Mouse (Mus musculus) CH12.LX (cell line): ENCODE measurements at regions not wholly inside any gene's neighbourhood (a gene's known extent, or its start where the extent isn't known, plus 50 kb on each side); places are given as distances from the start of the nearest gene placed in this dataset.

Source experiments
- DNase-seq: peaks from one replicate; pipeline ENCODE4 v3.0.0-alpha.2; 2013; ENCODE audit errors: extremely low read depth
- H3K27ac ChIP-seq: 2 replicates; pipeline ENCODE4 v1.5.1; 2012; ENCODE audit warnings: low read depth, mild to moderate bottlenecking, control low read depth, moderate library complexity; ENCODE audit not compliant: insufficient read depth
- H3K27me3 ChIP-seq: replicated peaks from 2 replicates; pipeline ENCODE3; 2012; ENCODE audit warnings: inconsistent platforms
- H3K36me3 ChIP-seq, 2 experiments: replicated peaks in 1 of 2; 2 replicates each; pipeline versions ENCODE3 to v1.6.1; 2012; ENCODE audit warnings: inconsistent platforms in 1 of 2, low read length in 1 of 2, mild to moderate bottlenecking in 1 of 2, mixed read lengths in 1 of 2, moderate library complexity in 1 of 2; ENCODE audit not compliant: control insufficient read depth in 1 of 2, insufficient read depth in 1 of 2
- H3K4me1 ChIP-seq, 2 experiments: 2 replicates each; pipeline ENCODE4 v1.6.1; 2012; ENCODE audit warnings: inconsistent platforms in 1 of 2, moderate library complexity in 1 of 2; ENCODE audit not compliant: insufficient read depth in 2 of 2, control insufficient read depth in 1 of 2
- H3K4me2 ChIP-seq: 2 replicates; pipeline ENCODE4 v1.6.1; 2012; ENCODE audit warnings: low read depth, mild to moderate bottlenecking, control low read depth; ENCODE audit not compliant: poor library complexity, insufficient read depth, severe bottlenecking
- H3K4me3 ChIP-seq, 3 experiments: fragments of 150-350 bp in 1 of 3; sonication (generic) in 1 of 3; replicated peaks in 1 of 3; 2 replicates each; pipeline versions ENCODE3 to v1.5.1; 2011 to 2012; ENCODE audit warnings: low read depth in 2 of 3, low read length in 2 of 3, mild to moderate bottlenecking in 2 of 3, moderate library complexity in 2 of 3, control low read depth in 1 of 3, improper control_type of control experiment in 1 of 3, inconsistent platforms in 1 of 3, mixed read lengths in 1 of 3; ENCODE audit not compliant: poor library complexity in 1 of 3
- H3K79me2 ChIP-seq: replicated peaks from 2 replicates; pipeline ENCODE4 v1.6.1; 2012; ENCODE audit warnings: mild to moderate bottlenecking, moderate library complexity; ENCODE audit not compliant: control insufficient read depth, poor library complexity, insufficient read depth, severe bottlenecking; ENCODE audit errors: extremely low read depth
- H3K9ac ChIP-seq: 2 replicates; pipeline ENCODE4 v1.6.1; 2012; ENCODE audit warnings: low read depth, mild to moderate bottlenecking, control low read depth, moderate library complexity; ENCODE audit not compliant: insufficient read depth
- H3K9me3 ChIP-seq: replicated peaks from 2 replicates; pipeline ENCODE3; 2012; ENCODE audit warnings: low read length, inconsistent platforms, mixed read lengths
- CHD1 ChIP-seq: IDR thresholded peaks from 2 replicates; pipeline ENCODE4 v1.6.1; 2012; ENCODE audit warnings: low read depth, low read length, improper control_type of control experiment, inconsistent platforms
- CHD2 ChIP-seq: IDR thresholded peaks from 2 replicates; pipeline ENCODE4 v1.6.1; 2011; ENCODE audit warnings: low read length, improper control_type of control experiment
- CTCF ChIP-seq, 2 experiments: IDR thresholded peaks in 1 of 2; conservative IDR thresholded peaks in 1 of 2; 2 replicates each; pipeline ENCODE4 v1.5.1; 2011 to 2012; ENCODE audit warnings: low read depth in 2 of 2, low read length in 2 of 2, improper control_type of control experiment in 1 of 2, inconsistent platforms in 1 of 2, mild to moderate bottlenecking in 1 of 2, moderate library complexity in 1 of 2
- EP300 ChIP-seq: IDR thresholded peaks from 2 replicates; pipeline ENCODE4 v1.6.1; 2011; ENCODE audit warnings: low read length, improper control_type of control experiment
- ETS1 ChIP-seq: conservative IDR thresholded peaks from 2 replicates; pipeline ENCODE4 v1.6.1; 2012; ENCODE audit warnings: low read depth, mild to moderate bottlenecking, inconsistent platforms, low read length, improper control_type of control experiment, moderate library complexity
- JUND ChIP-seq: conservative IDR thresholded peaks from 2 replicates; pipeline ENCODE4 v1.6.1; 2011; ENCODE audit warnings: low read depth, low read length, improper control_type of control experiment
- MAFK ChIP-seq: IDR thresholded peaks from 2 replicates; pipeline ENCODE4 v1.6.1; 2011; ENCODE audit warnings: low read length, improper control_type of control experiment; ENCODE audit not compliant: insufficient replicate concordance
- MAZ ChIP-seq: IDR thresholded peaks from 2 replicates; pipeline ENCODE4 v1.6.1; 2012; ENCODE audit warnings: low read depth, mild to moderate bottlenecking, inconsistent platforms, low read length, improper control_type of control experiment, moderate library complexity
- MYC ChIP-seq: IDR thresholded peaks from 2 replicates; pipeline ENCODE4 v1.6.1; 2011; ENCODE audit warnings: low read depth, mild to moderate bottlenecking, improper control_type of control experiment, low read length
- NELFE ChIP-seq: IDR thresholded peaks from 2 replicates; pipeline ENCODE4 v1.6.1; 2011; ENCODE audit warnings: low read depth, low read length, improper control_type of control experiment
- PAX5 ChIP-seq: IDR thresholded peaks from 2 replicates; pipeline ENCODE4 v1.6.1; 2012; ENCODE audit warnings: low read length, inconsistent platforms, mixed read lengths
- POLR2A ChIP-seq: IDR thresholded peaks from 2 replicates; pipeline ENCODE4 v1.6.1; 2011; ENCODE audit warnings: low read depth, mild to moderate bottlenecking, improper control_type of control experiment, low read length
- POLR2AphosphoS2 ChIP-seq: IDR thresholded peaks from 2 replicates; pipeline ENCODE4 v1.6.1; 2011; ENCODE audit warnings: low read depth, low read length, improper control_type of control experiment
- SMC3 ChIP-seq: IDR thresholded peaks from 2 replicates; pipeline ENCODE4 v1.6.1; 2011; ENCODE audit warnings: low read depth, low read length, improper control_type of control experiment
- UBTF ChIP-seq: IDR thresholded peaks from 2 replicates; pipeline ENCODE4 v1.6.1; 2012; ENCODE audit warnings: low read depth, mild to moderate bottlenecking, inconsistent platforms, low read length, improper control_type of control experiment, moderate library complexity
- USF2 ChIP-seq: conservative IDR thresholded peaks from 2 replicates; pipeline ENCODE4 v1.6.1; 2011; ENCODE audit warnings: low read depth, low read length, improper control_type of control experiment
- ZC3H11A ChIP-seq: IDR thresholded peaks from 2 replicates; pipeline ENCODE4 v1.6.1; 2012; ENCODE audit warnings: low read depth, mild to moderate bottlenecking, inconsistent platforms, low read length, improper control_type of control experiment
- ZKSCAN1 ChIP-seq: IDR thresholded peaks from 2 replicates; pipeline ENCODE4 v1.6.1; 2012; ENCODE audit warnings: low read depth, inconsistent platforms, low read length, improper control_type of control experiment, borderline replicate concordance
- dilution Hi-C: fragments of 300-500 bp; cut with MboI; formaldehyde crosslinking; loops from 2 replicates; pipeline ENCODE4 v1.14.3; 2020; ENCODE audit warnings: low sequenced_read_pairs; ENCODE audit not compliant: extremely low pct_unique_long_range_greater_than_20kb, extremely low pct_ligation_motif_present
- in situ Hi-C: fragments of 300-500 bp; cut with MboI; formaldehyde crosslinking; loops from 3 replicates; pipeline ENCODE4 v1.14.3; 2019; ENCODE audit warnings: low sequenced_read_pairs, low pct_ligation_motif_present, low pct_unique_long_range_greater_than_20kb, mixed read lengths

- TF ChIP-seq ETS1 (no peak), SMC3 (peak; percentile 14; the same call in 1 of the 2 replicates), NELFE (no peak)
These were observed 73.1 kb upstream of the Gsc start (continued) for GRCm38 (mm10) chr12:104545993-104546769.

DNA sequence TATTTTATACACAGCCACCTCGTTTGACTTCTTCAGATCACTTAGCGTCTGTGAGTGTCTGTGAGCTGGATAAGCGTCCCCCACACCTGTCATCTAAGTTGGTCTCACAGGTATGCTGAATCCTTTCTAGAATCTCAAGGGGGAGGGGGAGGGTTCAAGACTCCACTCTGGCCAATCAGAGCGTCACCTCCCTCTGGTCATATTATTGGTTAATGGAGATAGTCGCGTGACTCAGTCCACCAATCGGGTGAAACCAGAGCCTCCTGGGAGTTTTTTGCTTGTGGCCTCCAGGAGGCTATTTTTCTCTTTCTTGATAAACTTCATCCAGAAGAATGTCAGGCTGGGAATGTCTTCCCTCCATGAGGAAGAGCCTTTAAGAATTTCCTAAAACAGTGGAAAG lies 66.8 kb upstream of the Gsc start:
- Histone ChIP-seq H3K27ac (no peak overlapping the region), H3K4me1 (no peaks in the 10 kb centered on the region), H3K4me3 (no peak overlapping the region), H3K9ac (no peak overlapping the region), H3K27me3 (peaks cover 56% of the 10 kb centered on the region), H3K36me3 (no peaks in the 10 kb centered on the region), H3K9me3 (peaks cover 4% of the 10 kb centered on the region), H3K79me2 (no peaks in the 10 kb centered on the region), H3K4me2 (no peak overlapping the region)
- no peak for TF ChIP-seq JUND
- DNase-seq, result no peak
- dilution Hi-C loops, result no loop called here
- in situ Hi-C loops, result no loop called here

DNA sequence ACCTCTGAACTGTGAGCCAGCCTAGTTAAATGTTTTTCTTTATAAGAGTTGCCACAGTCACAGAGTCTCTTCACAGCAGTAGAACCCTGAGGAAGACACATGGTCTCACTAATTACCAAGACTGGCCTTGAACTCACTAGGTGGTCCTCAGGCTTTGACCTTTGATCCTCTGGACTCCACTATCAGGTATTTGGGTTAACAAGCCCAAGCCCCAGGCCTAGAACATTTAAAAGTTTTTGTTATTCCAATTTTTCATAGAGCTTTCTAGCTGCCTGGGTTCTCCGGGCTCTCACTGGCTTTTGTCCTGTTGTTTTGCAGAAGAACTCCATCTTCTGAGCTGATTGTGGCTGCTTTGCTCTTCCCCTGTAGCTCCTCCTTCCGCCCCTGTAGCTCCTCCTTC lies 65.3 kb upstream of the Gsc start:
- no peak overlapping the region for H3K4me3 ChIP-seq

More for the DNA sequence above, 65.3 kb upstream of the Gsc start:
- no peaks in the 10 kb centered on the region for H3K79me2 ChIP-seq
- TF ChIP-seq POLR2A, result no peak
- no peak for TF ChIP-seq ZKSCAN1
- no peak for TF ChIP-seq ZC3H11A
- no peak for TF ChIP-seq USF2
- no peak for TF ChIP-seq PAX5
- no peak for TF ChIP-seq POLR2AphosphoS2
- TF ChIP-seq CHD2, result no peak
- no peak for TF ChIP-seq EP300
- TF ChIP-seq MAFK, result no peak
- TF ChIP-seq MAZ, result no peak
- no peak for TF ChIP-seq UBTF
- no peak for TF ChIP-seq CHD1
- TF ChIP-seq CTCF (conservative IDR thresholded peaks at IDR 0.05 in 1 of 2, IDR thresholded peaks at IDR 0.05 in 1 of 2; ENCODE audit: low read depth in 2 of 2, low read length in 2 of 2), result no peak
- TF ChIP-seq MYC, result no peak
- TF ChIP-seq, all 38 proteins: peak for 0
- H3K36me3 ChIP-seq, result no peaks in the 10 kb centered on the region
- H3K4me1 ChIP-seq, result no peaks in the 10 kb centered on the region
- H3K27me3 ChIP-seq, result peaks cover 58% of the 10 kb centered on the region
- H3K9ac ChIP-seq, result no peak overlapping the region
- H3K27ac ChIP-seq, result no peak overlapping the region
- H3K9me3 ChIP-seq, result peaks cover 4% of the 10 kb centered on the region
- H3K4me2 ChIP-seq, result no peak overlapping the region
- dilution Hi-C loops (no loop called here), in situ Hi-C loops (no loop called here)
- no peak for DNase-seq
